Mouse (Mus musculus) stomach, postnatal 0 days (tissue): ENCODE results near the gene Ifna5.

Experiments used
- CTCF ChIP-seq: IDR thresholded peaks from 2 replicates; pipeline ENCODE4 v1.5.1; 2016; ENCODE audit warnings: antibody characterized with exemption, low read depth, mild to moderate bottlenecking, moderate library complexity
- EP300 ChIP-seq: optimal IDR thresholded peaks from 2 replicates; pipeline ENCODE3; 2016; ENCODE audit warnings: antibody characterized with exemption

DNA sequence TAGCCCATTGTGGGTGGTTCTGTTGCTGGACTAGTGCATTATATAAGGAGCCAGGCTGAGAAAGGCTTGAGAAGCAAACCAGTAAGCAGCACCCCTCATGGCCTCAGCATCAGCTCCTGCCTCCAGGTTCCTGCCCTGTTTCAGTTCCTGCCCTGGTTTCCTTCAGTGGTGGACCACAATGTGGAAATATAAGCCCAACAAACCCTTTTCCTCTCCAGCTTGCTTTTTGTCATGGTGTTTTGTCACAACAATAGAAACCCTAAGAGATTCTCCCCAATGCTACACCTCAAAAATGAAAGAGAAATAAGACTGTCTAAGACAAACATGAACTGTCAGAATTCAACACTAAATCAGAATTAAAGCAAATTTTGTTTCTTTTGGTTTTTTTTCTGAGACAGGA, 23.9 kb downstream of the Ifna5 start:
- TF ChIP-seq CTCF (no peak), EP300 (no peak)
